Mouse (Mus musculus): ENCODE data around the gene Olfr654.

Olfr654 gene

GRCm38 (mm10) chr7:104586725-104587124 is at the start of gene Olfr654:
TSS of gene Olfr654 (plus strand) at chr7:104587025.
- in situ Hi-C loops (cut with MboI; ENCODE audit: unreplicated experiment in 2 of 2) = no loop called here

GRCm38 (mm10) chr7:104549833-104550232 is 37.0 kb upstream of the Olfr654 start, which contains the start of gene Olfr651:
TSS of gene Olfr651 (plus strand) at chr7:104550133.
- in situ Hi-C loops (cut with MboI; ENCODE audit: unreplicated experiment in 2 of 2) = no loop called here

GRCm38 (mm10) chr7:104552700-104553099 is 34.1 kb upstream of the Olfr654 start:
- in situ Hi-C loops (cut with MboI; ENCODE audit: unreplicated experiment in 2 of 2) = no loop called here

GRCm38 (mm10) chr7:104560601-104561000 is 26.2 kb upstream of the Olfr654 start, which contains the start of gene Olfr652:
TSS of gene Olfr652 (plus strand) at chr7:104560901.
- in situ Hi-C loops (cut with MboI; ENCODE audit: unreplicated experiment in 2 of 2) = no loop called here

- in situ Hi-C loops (cut with MboI; ENCODE audit: unreplicated experiment in 2 of 2) = no loop called here
Measured at GRCm38 (mm10) chr7:104577014-104577413, 9.8 kb upstream of the Olfr654 start, which contains the start of gene Olfr653. TSS of gene Olfr653 (plus strand) at chr7:104577314.

GRCm38 (mm10) chr7:104580846-104581245 is 6.0 kb upstream of the Olfr654 start:
- in situ Hi-C loops (cut with MboI; ENCODE audit: unreplicated experiment in 2 of 2) = no loop called here

GRCm38 (mm10) chr7:104581429-104581828 is 5.4 kb upstream of the Olfr654 start:
- in situ Hi-C loops (cut with MboI; ENCODE audit: unreplicated experiment in 2 of 2) = no loop called here

- in situ Hi-C loops (cut with MboI; ENCODE audit: unreplicated experiment in 2 of 2) = no loop called here
Measured at GRCm38 (mm10) chr7:104588274-104588673, 1.4 kb downstream of the Olfr654 start.

- in situ Hi-C loops (cut with MboI; ENCODE audit: unreplicated experiment in 2 of 2) = loop anchor here (5.0 to 25.0 kb wide), 8 partner anchors 154 to 911 kb away; partner anchors contain the start of genes Cnga4 (in 1 of the 2), Fam160a2 (in 1 of the 2), Olfr243 (in 1 of the 2) and Olfr649 (in 1 of the 2)
Measured at GRCm38 (mm10) chr7:104601679-104602078, 14.9 kb downstream of the Olfr654 start, which contains the start of gene Olfr655. TSS of gene Olfr655 (minus strand) at chr7:104601779.

GRCm38 (mm10) chr7:104603173-104603572 is 16.3 kb downstream of the Olfr654 start:
- in situ Hi-C loops (cut with MboI; ENCODE audit: unreplicated experiment in 2 of 2) = loop anchor here (5.0 to 25.0 kb wide), 8 partner anchors 156 to 909 kb away; partner anchors contain the start of genes Cnga4 (in 1 of the 2), Fam160a2 (in 1 of the 2), Olfr243 (in 1 of the 2) and Olfr649 (in 1 of the 2)

- in situ Hi-C loops (cut with MboI; ENCODE audit: unreplicated experiment in 2 of 2) = loop anchor here (5.0 to 25.0 kb wide), 8 partner anchors 157 to 908 kb away; partner anchors contain the start of genes Cnga4 (in 1 of the 2), Fam160a2 (in 1 of the 2), Olfr243 (in 1 of the 2) and Olfr649 (in 1 of the 2)
Measured at GRCm38 (mm10) chr7:104604727-104605126, 17.9 kb downstream of the Olfr654 start.

GRCm38 (mm10) chr7:104613655-104614054 is 26.8 kb downstream of the Olfr654 start, which contains the start of gene Olfr656:
TSS of gene Olfr656 (plus strand) at chr7:104613955.
- in situ Hi-C loops (cut with MboI; ENCODE audit: unreplicated experiment in 2 of 2) = loop anchor here (25.0 kb wide), 3 partner anchors 799 to 901 kb away; partner anchors contain the start of genes Cnga4 (in 1 of the 2), Fam160a2 (in 1 of the 2) and Olfr243 (in 1 of the 2)

GRCm38 (mm10) chr7:104624494-104624893 is 37.7 kb downstream of the Olfr654 start, which contains the start of gene Olfr657:
TSS of gene Olfr657 (plus strand) at chr7:104624794.
- in situ Hi-C loops (cut with MboI; ENCODE audit: unreplicated experiment in 2 of 2) = loop anchor here (25.0 kb wide), 3 partner anchors 788 to 912 kb away; partner anchors contain the start of genes Cnga4 (in 1 of the 2), Fam160a2 (in 1 of the 2) and Olfr243 (in 1 of the 2)
